Mouse (Mus musculus) adrenal gland, adult 18-20 months (tissue): ENCODE results near the gene Vamp2. TPM values are rescaled to one million over a fixed set of nuclear protein-coding genes. Genes with fewer than 3 reads are reported as not detected.
A peak's percentile ranks its signal among the peaks of the same experiment; 100 is the strongest.

Source experiments
- DNase-seq, 2 experiments: peaks; one replicate each; pipeline ENCODE4 v3.0.0; 2021 to 2022; ENCODE audit warnings: low spot score in 2 of 2
- total RNA-seq, 2 experiments: library from RNA; stranded (reverse); gene quantifications; 1 replicate in 1 of 2; 2 replicates in 1 of 2; pipeline ENCODE4 v1.2.3; 2021

Gene Vamp2
- total RNA-seq, 2 experiments from 2014 or later = 106 to 137 TPM

- peak; percentile 99 for DNase-seq
Measured at GRCm38 (mm10) chr11:69096987-69097900, 9.0 kb downstream of the Vamp2 start.

DNA sequence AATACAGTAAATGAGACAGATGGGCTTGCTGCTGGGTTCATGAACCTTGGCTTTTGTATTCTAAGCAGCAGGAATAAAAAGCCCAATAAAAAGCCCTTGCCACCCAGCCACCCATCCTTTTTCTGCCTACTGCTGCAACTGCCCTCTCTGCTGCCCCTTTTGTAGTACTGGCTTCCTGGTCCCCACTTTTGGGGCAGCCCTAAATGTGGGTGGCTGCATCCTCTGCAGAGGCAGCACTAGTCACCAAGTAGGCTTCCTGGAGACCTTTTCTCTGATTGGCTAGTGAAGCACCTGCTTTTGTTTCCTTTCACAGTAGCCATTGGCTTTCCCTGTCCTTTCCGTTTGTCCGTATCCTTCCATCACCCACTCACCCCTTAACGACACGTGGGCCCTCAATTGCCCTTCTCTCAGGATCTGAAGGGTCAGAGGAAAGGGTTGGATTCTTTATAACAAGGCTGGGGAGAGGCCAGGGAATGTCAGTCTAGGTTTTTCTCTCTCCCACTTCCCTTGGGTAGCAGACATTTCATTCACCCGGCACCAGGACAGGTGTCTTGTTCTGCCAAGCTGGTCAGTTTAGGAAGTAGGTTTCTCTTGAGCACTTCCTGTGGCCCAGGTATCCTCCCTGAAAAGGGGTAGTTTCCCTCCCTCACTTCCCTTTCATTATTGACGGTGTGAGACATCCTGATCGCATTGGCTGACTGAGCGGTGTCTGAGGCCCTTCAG is 9.9 kb downstream of the Vamp2 start:
- DNase-seq = peak in 1 of 2 experiments; percentile 25

DNA sequence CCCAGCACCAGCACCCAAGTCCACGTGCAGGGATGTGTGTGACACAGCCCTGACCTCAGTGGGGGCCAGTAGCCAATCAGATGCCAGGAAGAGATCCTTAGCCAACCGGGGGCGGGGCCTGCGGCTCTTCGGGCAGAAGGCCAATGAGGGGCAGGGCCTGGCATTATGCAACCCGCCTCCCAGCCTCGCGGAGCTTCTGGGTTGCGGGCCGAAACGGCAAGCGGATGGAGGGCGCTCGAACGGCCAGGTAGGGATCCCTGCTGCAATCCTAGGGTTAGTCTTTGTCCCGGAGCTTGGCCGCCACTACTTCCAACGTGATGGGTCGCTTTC is 10.4 kb downstream of the Vamp2 start:
- peak; percentile 98 for DNase-seq

GRCm38 (mm10) chr11:69099177-69099914 is 11.1 kb downstream of the Vamp2 start:
- peak; percentile 71 to 82 for DNase-seq

DNA sequence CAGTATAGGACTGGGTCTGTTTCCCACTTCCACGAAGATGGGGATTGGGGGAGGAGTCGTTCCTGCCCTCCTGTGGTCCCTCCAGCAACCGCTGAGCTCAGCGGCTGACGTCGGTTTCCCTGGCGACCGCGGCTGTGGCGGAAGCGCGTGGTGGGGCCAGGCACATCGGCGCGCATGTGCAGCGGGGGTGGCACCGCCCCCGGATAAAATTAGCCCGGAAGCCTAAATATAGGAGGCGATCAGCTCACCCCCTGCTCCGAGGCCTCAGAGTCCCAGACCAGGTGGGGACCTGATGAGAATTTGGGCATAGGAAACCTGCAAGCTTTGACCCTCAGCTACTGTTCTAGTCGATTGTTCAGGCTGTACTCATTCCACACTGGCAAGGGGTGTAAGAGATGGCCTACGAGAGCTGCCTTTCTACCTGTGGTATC is 11.6 kb downstream of the Vamp2 start:
- DNase-seq = peak; percentile 90 to 93

DNA sequence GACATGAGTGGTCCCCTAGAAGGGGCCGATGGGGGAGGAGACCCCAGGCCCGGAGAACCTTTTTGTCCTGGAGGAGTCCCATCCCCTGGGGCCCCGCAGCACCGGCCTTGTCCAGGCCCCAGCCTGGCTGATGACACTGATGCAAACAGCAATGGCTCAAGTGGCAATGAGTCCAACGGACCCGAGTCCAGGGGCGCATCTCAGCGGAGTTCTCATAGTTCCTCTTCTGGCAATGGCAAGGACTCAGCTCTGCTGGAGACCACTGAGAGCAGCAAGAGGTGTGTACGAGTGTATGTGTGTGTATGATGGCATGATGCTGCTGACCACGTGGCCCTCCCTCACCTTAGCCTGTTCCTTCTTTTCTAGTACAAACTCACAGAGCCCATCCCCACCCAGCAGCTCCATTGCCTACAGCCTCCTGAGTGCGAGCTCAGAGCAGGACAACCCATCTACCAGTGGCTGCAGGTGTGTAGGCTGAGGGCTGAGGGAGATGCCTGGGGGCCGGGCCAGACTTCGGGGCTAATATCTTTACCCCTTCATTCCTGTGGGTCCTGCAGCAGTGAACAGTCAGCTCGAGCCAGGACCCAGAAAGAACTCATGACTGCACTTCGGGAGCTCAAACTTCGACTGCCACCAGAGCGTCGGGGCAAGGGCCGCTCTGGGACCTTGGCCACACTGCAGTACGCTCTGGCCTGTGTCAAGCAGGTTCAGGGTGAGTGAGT is 12.5 kb downstream of the Vamp2 start:
- peak in 1 of 2 experiments; percentile 37 for DNase-seq

GRCm38 (mm10) chr11:69101604-69102402 is 13.5 kb downstream of the Vamp2 start:
- DNase-seq = peak in 1 of 2 experiments; percentile 27

DNA sequence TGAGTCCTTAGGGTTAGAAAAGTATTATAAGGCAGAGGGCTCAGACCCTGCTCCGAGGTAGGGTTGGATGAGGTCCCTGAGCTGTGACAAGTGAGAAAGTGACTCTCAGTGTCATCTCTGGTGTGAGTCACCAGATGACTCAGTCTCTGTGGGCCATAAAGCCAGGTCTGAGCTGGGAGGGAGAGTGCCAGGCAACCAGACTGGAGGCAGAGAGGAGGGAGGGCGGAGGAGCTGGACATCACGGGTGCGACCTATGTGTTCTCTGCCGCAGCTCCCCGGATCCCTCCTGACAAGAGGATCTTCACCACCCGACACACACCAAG is 14.1 kb downstream of the Vamp2 start:
- DNase-seq = peak; percentile 33 to 60

- peak in 1 of 2 experiments; percentile 22 for DNase-seq
Measured at GRCm38 (mm10) chr11:69103121-69103520, 14.8 kb downstream of the Vamp2 start.

DNA sequence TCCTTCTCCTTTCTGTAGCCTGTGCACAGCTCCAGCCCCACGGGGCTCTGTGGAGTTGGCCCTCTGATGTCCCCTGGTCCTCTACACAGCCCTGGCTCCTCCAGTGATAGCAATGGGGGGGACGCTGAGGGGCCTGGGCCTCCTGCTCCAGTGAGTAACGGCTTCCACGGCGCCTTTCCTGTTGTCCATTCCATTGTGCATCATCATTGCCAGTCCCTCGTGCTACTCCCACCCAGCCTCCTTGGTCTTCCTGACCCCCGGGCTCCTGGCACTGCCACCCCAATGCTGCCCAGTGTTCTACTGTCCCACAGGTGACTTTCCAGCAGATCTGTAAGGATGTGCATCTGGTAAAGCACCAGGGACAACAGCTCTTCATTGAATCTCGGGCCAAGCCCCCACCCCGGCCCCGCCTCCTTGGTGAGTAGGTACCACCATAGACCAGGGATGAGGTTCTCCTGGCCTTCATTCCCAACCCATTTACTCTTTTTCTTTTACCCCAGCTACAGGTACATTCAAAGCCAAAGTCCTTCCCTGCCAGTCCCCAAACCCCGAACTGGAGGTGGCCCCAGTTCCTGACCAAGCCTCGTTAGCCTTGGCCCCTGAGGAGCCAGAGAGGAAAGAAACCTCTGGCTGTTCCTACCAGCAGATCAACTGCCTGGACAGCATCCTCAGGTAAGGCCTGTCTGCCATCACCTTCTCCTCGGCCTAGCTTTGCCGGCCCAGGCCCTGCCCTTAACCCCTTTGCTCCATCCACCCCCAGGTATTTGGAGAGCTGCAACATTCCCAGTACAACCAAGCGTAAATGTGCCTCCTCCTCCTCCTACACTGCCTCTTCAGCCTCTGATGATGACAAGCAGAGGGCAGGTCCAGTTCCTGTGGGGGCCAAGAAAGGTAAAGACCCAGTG is 15.5 kb downstream of the Vamp2 start:
- DNase-seq = peak in 1 of 2 experiments; percentile 22

GRCm38 (mm10) chr11:69104487-69104886 is 16.2 kb downstream of the Vamp2 start:
- DNase-seq = peak in 1 of 2 experiments; percentile 21

DNA sequence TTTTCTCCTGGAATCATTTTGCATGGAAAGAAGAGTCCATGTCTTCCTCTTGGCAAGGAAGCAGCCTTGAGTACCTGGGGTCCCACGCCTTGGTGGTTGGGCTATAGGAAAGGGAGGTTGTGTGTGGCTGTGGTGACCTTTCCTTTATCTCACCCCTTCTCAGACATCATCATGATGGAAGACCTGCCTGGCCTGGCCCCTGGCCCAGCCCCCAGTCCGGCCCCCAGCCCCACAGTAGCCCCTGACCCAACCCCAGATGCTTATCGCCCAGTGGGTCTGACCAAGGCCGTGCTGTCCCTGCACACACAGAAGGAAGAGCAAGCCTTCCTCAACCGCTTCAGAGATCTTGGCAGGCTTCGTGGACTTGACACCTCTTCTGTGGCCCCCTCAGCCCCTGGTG is 16.9 kb downstream of the Vamp2 start:
- peak in 1 of 2 experiments; percentile 14 for DNase-seq

DNA sequence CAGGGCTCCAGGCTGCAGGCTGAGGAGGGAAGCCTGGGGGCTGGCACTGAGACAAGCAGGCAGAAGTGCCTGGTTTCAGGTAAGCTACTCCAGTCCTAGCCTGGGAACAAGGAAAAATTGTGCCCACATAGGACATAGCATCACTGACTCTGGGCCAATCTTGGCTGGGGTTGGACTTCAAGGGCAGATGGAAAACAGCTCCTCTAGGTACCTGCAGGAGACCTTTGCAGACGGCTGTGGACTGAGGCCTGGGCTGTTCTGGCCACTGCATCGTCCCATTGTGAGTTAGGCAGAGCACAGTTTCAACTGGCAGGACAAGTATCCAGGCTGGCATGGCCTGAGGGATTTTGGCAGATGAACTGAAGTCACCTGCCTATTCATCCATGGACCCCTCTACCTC is 17.5 kb downstream of the Vamp2 start:
- DNase-seq = no peak

- peak in 1 of 2 experiments; percentile 21 for DNase-seq
Measured at GRCm38 (mm10) chr11:69106299-69106698, 18.0 kb downstream of the Vamp2 start.

DNA sequence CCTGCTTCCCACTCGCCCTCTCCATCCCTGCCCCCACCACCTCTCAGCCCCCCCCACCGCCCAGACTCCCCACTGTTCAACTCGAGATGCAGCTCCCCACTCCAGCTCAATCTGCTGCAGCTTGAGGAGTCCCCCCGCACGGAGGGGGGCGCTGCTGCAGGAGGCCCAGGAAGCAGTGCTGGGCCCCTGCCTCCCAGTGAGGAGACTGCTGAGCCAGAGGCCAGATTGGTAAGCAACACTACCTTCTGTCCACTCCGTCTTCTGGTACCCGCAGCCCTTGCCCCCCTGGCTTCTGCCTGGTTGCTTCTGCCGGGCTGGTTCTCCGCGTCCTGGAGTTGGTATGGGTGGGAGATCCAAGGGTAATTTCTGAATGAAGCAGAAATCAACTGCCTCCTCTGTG is 18.6 kb downstream of the Vamp2 start:
- DNase-seq = peak in 1 of 2 experiments; percentile 17

DNA sequence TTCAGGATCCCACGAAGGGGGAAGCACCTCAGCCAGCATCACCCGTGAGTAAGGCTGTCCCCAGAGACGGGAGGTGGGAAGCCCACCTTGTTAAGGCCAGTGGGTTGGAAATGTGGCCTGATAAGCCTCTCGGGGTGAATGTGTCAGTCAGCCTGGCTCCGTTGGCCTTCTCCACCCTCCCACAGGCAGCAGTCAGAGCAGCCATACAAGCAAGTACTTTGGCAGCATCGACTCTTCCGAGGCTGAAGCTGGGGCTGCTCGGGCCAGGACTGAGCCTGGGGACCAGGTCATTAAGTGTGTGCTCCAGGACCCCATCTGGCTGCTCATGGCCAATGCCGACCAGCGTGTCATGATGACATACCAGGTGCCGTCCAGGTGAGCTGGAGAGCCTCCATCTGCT is 19.4 kb downstream of the Vamp2 start:
- peak in 1 of 2 experiments; percentile 21 for DNase-seq

DNA sequence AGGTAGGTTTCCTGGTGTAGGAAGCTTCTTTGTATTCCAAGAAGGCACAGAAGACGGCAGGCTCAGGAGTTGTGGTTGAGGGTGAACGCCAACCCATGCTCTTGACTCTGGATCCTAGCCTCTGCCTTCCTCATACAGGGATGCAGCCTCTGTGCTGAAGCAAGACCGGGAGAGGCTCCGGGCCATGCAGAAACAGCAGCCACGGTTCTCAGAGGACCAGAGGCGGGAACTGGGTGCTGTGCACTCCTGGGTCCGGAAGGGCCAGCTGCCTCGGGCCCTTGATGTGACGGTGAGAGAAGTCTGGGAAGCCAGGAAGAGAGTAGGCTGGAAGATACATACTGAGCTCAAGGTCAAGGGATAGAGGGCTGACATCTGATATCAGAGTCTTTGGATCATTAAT is 19.9 kb downstream of the Vamp2 start:
- DNase-seq = peak in 1 of 2 experiments; percentile 23

DNA sequence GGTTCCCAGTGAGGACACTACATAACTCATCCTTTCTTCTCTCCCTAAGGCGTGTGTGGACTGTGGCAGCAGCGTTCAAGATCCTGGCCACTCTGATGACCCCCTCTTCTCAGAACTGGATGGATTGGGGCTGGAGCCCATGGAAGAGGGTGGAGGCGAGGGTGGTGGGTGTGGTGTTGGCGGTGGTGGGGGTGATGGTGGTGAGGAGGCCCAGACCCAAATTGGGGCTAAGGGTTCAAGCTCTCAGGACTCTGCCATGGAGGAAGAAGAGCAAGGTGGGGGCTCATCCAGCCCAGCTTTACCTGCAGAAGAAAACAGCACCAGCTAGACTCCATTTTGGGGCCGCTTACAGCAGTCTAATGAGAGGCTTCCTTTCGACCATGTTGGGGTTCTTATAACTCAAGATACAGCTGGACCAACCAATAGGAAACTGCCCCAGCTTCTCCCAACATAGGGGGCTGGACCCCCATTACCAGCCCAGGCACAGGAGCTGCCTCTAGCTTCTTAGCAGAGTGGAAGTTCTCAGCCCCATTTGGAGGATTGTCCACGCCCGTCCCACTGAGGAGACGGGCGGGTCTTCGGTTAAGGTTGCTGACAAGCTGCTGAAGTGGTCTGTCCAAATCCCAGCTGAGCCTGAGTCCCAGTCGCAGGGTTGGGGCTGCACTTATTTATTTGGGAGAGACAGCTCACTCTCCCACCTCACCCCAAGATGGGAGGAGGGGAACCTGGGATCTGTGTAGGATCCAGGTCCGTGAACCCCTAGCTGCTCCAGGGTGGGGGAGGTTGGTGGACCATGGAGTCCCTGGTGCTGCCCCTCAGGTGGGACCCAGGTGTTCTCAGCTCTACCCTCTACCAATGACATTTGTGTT is 21.0 kb downstream of the Vamp2 start:
- DNase-seq = peak in 1 of 2 experiments; percentile 20
